Mouse (Mus musculus) MEL (cell line): ENCODE results near the gene Enoph1.

Source experiments
- CHD1 ChIP-seq: IDR thresholded peaks from 2 replicates; pipeline ENCODE4 v1.6.1; 2012; ENCODE audit warnings: low read depth, mild to moderate bottlenecking, inconsistent platforms, low read length, improper control_type of control experiment
- CTCF ChIP-seq, 3 experiments: IDR thresholded peaks in 2 of 3; conservative IDR thresholded peaks in 1 of 3; 2 replicates each; pipeline ENCODE4 v1.5.1; 2011 to 2012; ENCODE audit warnings: low read length in 3 of 3, low read depth in 2 of 3, mild to moderate bottlenecking in 2 of 3, improper control_type of control experiment in 1 of 3, inconsistent platforms in 1 of 3, mixed read lengths in 1 of 3, moderate library complexity in 1 of 3; ENCODE audit not compliant: control insufficient read depth in 1 of 3, insufficient read depth in 1 of 3, poor library complexity in 1 of 3, severe bottlenecking in 1 of 3
- EP300 ChIP-seq, 2 experiments: IDR thresholded peaks; 2 replicates each; pipeline ENCODE4 v1.6.1; 2011; ENCODE audit warnings: improper control_type of control experiment in 2 of 2, low read length in 2 of 2, low read depth in 1 of 2, mild to moderate bottlenecking in 1 of 2
- GATA1 ChIP-seq: IDR thresholded peaks from 2 replicates; pipeline ENCODE4 v1.6.1; 2011; ENCODE audit warnings: low read depth, low read length, improper control_type of control experiment
- HCFC1 ChIP-seq: IDR thresholded peaks from 2 replicates; pipeline ENCODE4 v1.6.1; 2012; ENCODE audit warnings: low read depth, mild to moderate bottlenecking, inconsistent platforms, low read length, improper control_type of control experiment, moderate library complexity
- MAX ChIP-seq: IDR thresholded peaks from 2 replicates; pipeline ENCODE4 v1.6.1; 2011; ENCODE audit warnings: low read length, improper control_type of control experiment
- POLR2AphosphoS5 ChIP-seq: IDR thresholded peaks from 2 replicates; pipeline ENCODE4 v1.6.1; 2012; ENCODE audit warnings: low read depth, borderline replicate concordance, mild to moderate bottlenecking, inconsistent platforms, low read length, moderate library complexity, mixed read lengths
- RCOR1 ChIP-seq: IDR thresholded peaks from 2 replicates; pipeline ENCODE4 v1.6.1; 2012; ENCODE audit warnings: low read depth, mild to moderate bottlenecking, inconsistent platforms, low read length, improper control_type of control experiment
- USF1 ChIP-seq: IDR thresholded peaks from 2 replicates; pipeline ENCODE4 v1.6.1; 2014; ENCODE audit warnings: low read depth, mild to moderate bottlenecking, inconsistent platforms, low read length, improper control_type of control experiment, moderate library complexity

- TF ChIP-seq CTCF (IDR thresholded peaks at IDR 0.05 in 2 of 3, conservative IDR thresholded peaks at IDR 0.05 in 1 of 3; ENCODE audit: control insufficient read depth in 1 of 3, insufficient read depth in 1 of 3, low read depth in 2 of 3, low read length in 3 of 3, poor library complexity in 1 of 3, severe bottlenecking in 1 of 3): no peak
- no peak for TF ChIP-seq EP300 (IDR thresholded peaks at IDR 0.05; ENCODE audit: low read depth in 1 of 2, low read length in 2 of 2)
- TF ChIP-seq POLR2AphosphoS5: no peak
- no peak for TF ChIP-seq HCFC1
- no peak for TF ChIP-seq CHD1
- TF ChIP-seq RCOR1: no peak
- TF ChIP-seq MAX: no peak
- TF ChIP-seq GATA1: no peak
- no peak for TF ChIP-seq USF1
Measured at GRCm38 (mm10) chr5:99994680-99995079, 45.1 kb upstream of the Enoph1 start.
